Mouse (Mus musculus): ENCODE measurements around the gene Zw10. TPM values are rescaled to one million over a fixed set of nuclear protein-coding genes. Genes with fewer than 3 reads are reported as not detected.

Zw10 gene
- 10 to 100 TPM; 15.6 to 18.4 (median 16.9) TPM for total RNA-seq (2022)

- peak; percentile 86 to 95 for DNase-seq (ENCODE audit: low spot score in 2 of 2)
These were observed at the start of gene Zw10 for GRCm38 (mm10) chr9:49055333-49056205. Gene Zw10 (plus strand): TSS chr9:49055613.

DNA sequence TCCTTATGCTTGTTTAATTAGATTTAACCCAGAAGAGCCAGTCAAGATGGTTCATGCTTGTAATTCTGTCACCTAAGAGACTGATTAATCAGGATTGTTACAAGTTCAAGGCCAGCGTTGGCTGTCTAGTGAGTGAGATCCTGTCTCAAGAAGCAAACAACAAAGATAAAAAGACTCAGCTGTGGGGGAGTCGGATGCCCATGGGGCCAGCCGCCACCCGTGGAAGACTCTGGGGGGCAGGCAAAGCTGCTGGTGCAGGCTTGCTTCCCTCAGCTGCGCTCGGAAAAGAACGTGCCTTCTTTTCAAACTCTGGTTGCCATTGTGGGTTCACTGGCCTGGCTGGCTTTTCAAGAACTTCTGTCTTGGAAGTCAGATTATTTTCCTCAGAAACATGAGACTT lies 39.6 kb upstream of the Zw10 start:
- no peak for DNase-seq (ENCODE audit: low spot score in 2 of 2)

- DNase-seq (ENCODE audit: low spot score in 2 of 2): no peak
These were observed 34.1 kb upstream of the Zw10 start for GRCm38 (mm10) chr9:49021289-49021688.

GRCm38 (mm10) chr9:49023956-49024355 lies 31.5 kb upstream of the Zw10 start:
- DNase-seq (ENCODE audit: low spot score in 2 of 2): no peak

GRCm38 (mm10) chr9:49024529-49024928 lies 30.9 kb upstream of the Zw10 start:
- no peak for DNase-seq (ENCODE audit: low spot score in 2 of 2)

DNA sequence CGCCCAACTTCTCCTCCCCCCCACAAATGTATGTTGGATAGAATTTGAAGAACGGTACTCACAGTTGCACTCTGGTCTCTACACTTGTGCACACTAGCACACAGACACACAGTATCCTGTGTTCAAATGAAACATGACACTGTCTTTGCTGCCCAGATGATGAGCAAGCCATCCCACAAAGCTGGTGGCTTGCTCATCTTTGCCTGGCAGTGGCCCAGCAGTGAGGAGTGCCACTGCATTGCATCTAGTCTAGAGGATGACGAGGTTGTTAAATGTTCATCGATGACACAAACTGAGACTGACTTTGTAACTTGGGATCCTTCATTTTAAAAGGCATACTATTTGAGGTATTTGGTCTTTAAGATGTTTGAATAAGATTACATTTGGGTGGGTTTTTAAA lies 20.6 kb upstream of the Zw10 start:
- peak in 1 of 2 experiments; percentile 41 for DNase-seq (ENCODE audit: low spot score in 2 of 2)

- no peak for DNase-seq (ENCODE audit: low spot score in 2 of 2)
These were observed 4.5 kb upstream of the Zw10 start for GRCm38 (mm10) chr9:49050901-49051300.

- peak in 1 of 2 experiments; percentile 33 for DNase-seq (ENCODE audit: low spot score in 2 of 2)
These were observed 4.1 kb upstream of the Zw10 start for GRCm38 (mm10) chr9:49051349-49051748.

- no peak for DNase-seq (ENCODE audit: low spot score in 2 of 2)
These were observed 1.4 kb upstream of the Zw10 start for GRCm38 (mm10) chr9:49054028-49054427.

GRCm38 (mm10) chr9:49076847-49077246 lies 21.4 kb downstream of the Zw10 start:
- DNase-seq (ENCODE audit: low spot score in 2 of 2): no peak

- no peak for DNase-seq (ENCODE audit: low spot score in 2 of 2)
These were observed 25.7 kb downstream of the Zw10 start, which contains the start of gene Tmprss5 for GRCm38 (mm10) chr9:49081107-49081506. Gene Tmprss5 (plus strand): TSS chr9:49081260.

- DNase-seq (ENCODE audit: low spot score in 2 of 2): peak; percentile 18 to 66
These were observed 26.1 kb downstream of the Zw10 start for GRCm38 (mm10) chr9:49081561-49081960.

DNA sequence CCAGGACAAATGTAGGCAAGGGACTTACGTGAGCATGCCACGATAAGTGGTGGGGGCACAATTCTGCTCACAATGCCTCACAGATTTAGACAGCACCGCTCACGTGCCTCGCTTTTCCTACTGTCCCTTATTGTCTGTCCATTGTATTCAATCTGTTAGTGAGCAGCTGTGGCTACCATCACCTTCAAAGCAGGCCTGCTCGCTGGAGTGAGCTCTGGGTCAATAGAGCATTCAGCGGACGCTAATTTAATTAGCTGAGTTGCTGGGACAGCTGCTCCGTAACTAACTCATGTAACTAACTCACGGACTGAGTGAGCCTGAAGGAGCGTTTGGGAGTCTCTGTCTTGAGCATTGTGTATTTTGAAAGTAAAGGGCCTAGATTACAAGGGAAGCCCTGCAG lies 31.9 kb downstream of the Zw10 start:
- no peak for DNase-seq (ENCODE audit: low spot score in 2 of 2)

GRCm38 (mm10) chr9:49098871-49099270 lies 43.5 kb downstream of the Zw10 start:
- no peak for DNase-seq (ENCODE audit: low spot score in 2 of 2)

GRCm38 (mm10) chr9:49102328-49102727 lies 46.9 kb downstream of the Zw10 start:
- DNase-seq (ENCODE audit: low spot score in 2 of 2): peak in 1 of 2 experiments; percentile 34

GRCm38 (mm10) chr9:49109101-49109500 lies 53.7 kb downstream of the Zw10 start:
- DNase-seq (ENCODE audit: low spot score in 2 of 2): no peak

DNA sequence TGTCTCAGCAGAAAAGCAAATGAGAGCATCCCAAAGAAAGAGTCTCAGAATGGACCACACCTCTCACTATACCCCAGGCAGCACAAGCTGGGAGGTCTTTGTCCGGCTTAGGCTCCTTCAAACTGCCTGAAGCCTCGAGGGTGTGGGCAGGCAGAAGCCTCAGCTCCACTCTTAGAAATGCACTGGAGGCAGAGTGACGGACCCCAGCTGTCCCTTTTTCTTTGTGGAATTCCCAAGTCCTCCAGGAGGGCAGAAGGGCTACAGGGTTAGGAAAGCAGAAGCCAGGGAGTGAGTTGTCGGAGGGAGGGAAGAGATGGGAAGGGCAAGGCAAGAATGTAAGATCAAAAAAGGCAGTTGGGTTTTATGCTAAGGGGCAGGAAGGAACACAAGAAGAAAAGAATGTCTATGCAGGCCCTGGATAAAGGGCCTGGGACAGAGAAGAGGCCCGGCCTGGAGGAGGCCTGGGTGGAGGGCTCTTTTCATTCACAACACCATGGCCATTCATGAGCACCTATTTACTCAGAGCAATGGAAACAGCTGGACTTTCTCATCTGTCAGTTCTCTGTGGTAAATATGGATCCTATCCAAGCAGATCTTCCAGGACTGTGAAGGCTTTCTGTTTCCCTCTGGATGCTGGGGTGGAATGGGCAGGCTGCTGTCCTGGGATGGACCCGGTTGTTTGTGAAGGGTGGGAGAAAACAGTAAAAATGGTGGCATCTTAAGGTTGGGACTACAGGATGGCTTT lies 55.2 kb downstream of the Zw10 start:
- DNase-seq (ENCODE audit: low spot score in 2 of 2): no peak

DNA sequence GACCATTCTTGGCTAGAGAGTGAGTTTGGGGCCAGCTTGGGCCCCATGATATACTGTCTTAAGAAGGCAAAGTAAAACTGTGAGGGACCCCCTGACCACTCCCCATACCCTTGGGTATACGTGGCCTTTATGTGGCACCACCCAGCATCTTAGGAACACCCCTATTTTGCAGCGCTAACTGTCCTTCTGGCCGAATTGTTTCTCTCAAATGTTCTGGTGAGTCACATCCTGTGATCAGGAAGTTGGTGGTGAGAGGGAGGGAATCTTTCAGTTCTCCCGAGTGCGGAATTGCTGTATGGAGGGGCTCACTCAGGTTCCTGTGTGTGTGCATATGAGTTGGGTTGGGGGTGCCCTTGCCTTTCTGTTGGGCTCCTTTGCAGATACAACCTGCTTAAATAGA lies 55.9 kb downstream of the Zw10 start:
- DNase-seq (ENCODE audit: low spot score in 2 of 2): no peak

DNA sequence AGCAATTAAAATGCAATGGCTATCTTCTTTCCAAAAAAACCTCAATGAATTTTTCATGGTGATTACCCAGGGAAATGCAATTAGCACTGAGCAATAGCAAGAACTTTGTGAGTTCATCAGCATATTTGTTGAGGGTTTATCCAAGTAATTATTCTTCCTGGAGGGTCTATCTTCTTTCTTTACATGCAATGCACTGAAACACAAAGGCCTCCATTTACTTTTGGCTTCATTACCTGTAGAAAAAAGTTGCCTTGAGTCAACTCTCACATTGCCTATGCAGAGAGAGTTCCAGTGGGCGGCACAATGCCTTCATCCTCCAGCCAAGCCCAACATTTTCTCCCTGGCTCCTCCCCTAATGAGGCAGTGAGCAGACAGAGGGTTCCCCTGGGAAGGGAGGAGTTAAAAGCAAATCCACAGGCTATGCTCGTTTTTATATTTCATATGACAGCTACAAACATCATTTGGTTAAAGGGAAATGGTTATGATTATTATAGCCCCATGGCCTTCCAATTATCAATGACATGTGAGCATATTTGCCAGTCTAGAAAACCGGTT lies 62.9 kb downstream of the Zw10 start:
- DNase-seq (ENCODE audit: low spot score in 2 of 2): no peak

GRCm38 (mm10) chr9:49119759-49120158 lies 64.3 kb downstream of the Zw10 start:
- DNase-seq (ENCODE audit: low spot score in 2 of 2): no peak

DNA sequence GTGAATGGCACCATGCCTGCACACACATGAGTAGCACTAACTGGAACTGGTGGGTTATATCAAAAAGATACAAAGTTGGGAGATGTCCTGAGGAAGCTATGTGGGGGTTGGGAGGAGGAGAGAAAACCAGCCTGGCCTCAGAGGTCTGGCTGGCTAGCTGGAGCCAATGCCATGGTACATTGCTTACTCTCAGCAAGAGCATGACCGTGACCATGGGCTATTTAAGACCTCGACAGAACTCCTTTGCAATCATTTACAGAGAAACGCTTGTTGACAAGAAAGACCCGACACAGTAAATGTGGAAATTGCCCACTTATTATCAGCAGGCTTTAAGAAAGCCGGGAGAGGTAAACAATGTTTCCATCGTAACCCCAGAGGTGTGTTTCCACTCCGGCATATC lies 70.3 kb downstream of the Zw10 start:
- no peak for DNase-seq (ENCODE audit: low spot score in 2 of 2)

All from left cerebral cortex, adult 8-10 months (tissue).